ENCODE assay signal across 15 mouse cellular contexts in genomic region chr15:61183751-61184596, GRCm38 (mm10).
DNase-seq lines count a peak whose midpoint lies in the region; ATAC-seq and TF ChIP-seq lines count a peak whose summit lies in the region.
"Had no signal": no experiment of that assay in that cellular context is flagged by ENCODE, and none has a peak within 500 bp of the region (broad histone marks: within the 10 kb centered on the region; RNA-seq: fewer than 3 reads in every experiment).

No protein-coding gene starts in this region.

- DNase-seq in forebrain, embryonic 11.5 days (ENCODE audit: low spot score): peak; percentile 48
- no peak for DNase-seq in forebrain, postnatal 0 days
- DNase-seq in kidney, postnatal 0 days (ENCODE audit: low spot score): no peak
- no peak for DNase-seq in kidney, postnatal 4 days
- peak; percentile 65 for DNase-seq in embryo, embryonic 11 days
- DNase-seq in neural tube, embryonic 11.5 days (ENCODE audit: low spot score): peak; percentile 31
- no peak for DNase-seq in gastrocnemius, adult 2 months
- no peak for DNase-seq in cerebellum, adult 18-20 months
- DNase-seq: cerebellum, adult 2 months; gastrocnemius, postnatal 36 days; heart, postnatal 14 days; lung, postnatal 4 days; spleen, adult 18-20 months; thymus, adult 18-20 months had no signal

- H3K4me3 ChIP-seq in forebrain, embryonic 11.5 days (ENCODE audit: low read depth, low read length): no peak overlapping the region
- H3K4me3 ChIP-seq in forebrain, postnatal 0 days (ENCODE audit: low read depth, low read length): no peak overlapping the region
- H3K4me3 ChIP-seq in kidney, postnatal 0 days (replicated peaks; ENCODE audit: low read depth, low read length): no peak overlapping the region
- no peak overlapping the region for H3K4me3 ChIP-seq in neural tube, embryonic 11.5 days (ENCODE audit: low read depth, low read length)
- H3K4me3 ChIP-seq in gastrocnemius, adult 2 months: no peak overlapping the region
- H3K4me3 ChIP-seq: liver, embryonic 12.5 days had no signal

- H3K4me2 ChIP-seq in forebrain, embryonic 11.5 days (ENCODE audit: low read depth, low read length, severe bottlenecking): no peak overlapping the region
- H3K4me2 ChIP-seq in forebrain, postnatal 0 days (ENCODE audit: low read depth): no peak overlapping the region
- no peak overlapping the region for H3K4me2 ChIP-seq in kidney, postnatal 0 days (ENCODE audit: low read length)
- H3K4me2 ChIP-seq in neural tube, embryonic 11.5 days (ENCODE audit: low read depth): no peak overlapping the region
- H3K4me2 ChIP-seq: liver, embryonic 12.5 days had no signal

- H3K27ac ChIP-seq in forebrain, embryonic 11.5 days (ENCODE audit: low read depth, low read length): no peak overlapping the region
- no peak overlapping the region for H3K27ac ChIP-seq in forebrain, postnatal 0 days (ENCODE audit: low read depth, low read length)
- H3K27ac ChIP-seq in kidney, postnatal 0 days: peak overlapping the region; percentile 25; the same call in 1 of the 2 replicates
- H3K27ac ChIP-seq in neural tube, embryonic 11.5 days (ENCODE audit: low read depth, low read length): no peak overlapping the region
- H3K27ac ChIP-seq in gastrocnemius, adult 2 months: no peak overlapping the region
- H3K27ac ChIP-seq: liver, embryonic 12.5 days had no signal

- ATAC-seq in forebrain, embryonic 11.5 days (replicated peaks; ENCODE audit: low FRiP score): peak; percentile 76
- no peak for ATAC-seq in forebrain, postnatal 0 days
- no peak for ATAC-seq in kidney, postnatal 0 days (replicated peaks; ENCODE audit: low FRiP score, low read depth)
- 0 out of 2 replicates have a peak, but pooled peaks have one; percentile 60 for ATAC-seq in neural tube, embryonic 11.5 days (ENCODE audit: insufficient read depth, low FRiP score, low TSS enrichment)
- ATAC-seq: liver, embryonic 12.5 days had no signal

- H3K27me3 ChIP-seq in forebrain, embryonic 11.5 days (ENCODE audit: control insufficient read depth, insufficient read depth, low read length): no peaks in the 10 kb centered on the region
- no peaks in the 10 kb centered on the region for H3K27me3 ChIP-seq in forebrain, postnatal 0 days (ENCODE audit: insufficient read depth, low read length)
- H3K27me3 ChIP-seq in kidney, postnatal 0 days (ENCODE audit: insufficient read depth, low read length): no peaks in the 10 kb centered on the region
- H3K27me3 ChIP-seq in neural tube, embryonic 11.5 days (ENCODE audit: control insufficient read depth, insufficient read depth, low read length): no peaks in the 10 kb centered on the region
- H3K27me3 ChIP-seq: liver, embryonic 12.5 days had no signal

- H3K9me3 ChIP-seq in forebrain, embryonic 11.5 days (ENCODE audit: control insufficient read depth, low read length): no peaks in the 10 kb centered on the region
- H3K9me3 ChIP-seq in forebrain, postnatal 0 days (ENCODE audit: low read length): no peaks in the 10 kb centered on the region
- no peaks in the 10 kb centered on the region for H3K9me3 ChIP-seq in kidney, postnatal 0 days (replicated peaks; ENCODE audit: low read length)
- no peaks in the 10 kb centered on the region for H3K9me3 ChIP-seq in neural tube, embryonic 11.5 days (ENCODE audit: control insufficient read depth, low read length)
- H3K9me3 ChIP-seq: liver, embryonic 12.5 days had no signal

- H3K4me1 ChIP-seq in forebrain, embryonic 11.5 days (replicated peaks; ENCODE audit: control insufficient read depth, insufficient read depth, low read length): peaks cover 6% of the 10 kb centered on the region; the same call in 1 of the 2 replicates
- no peaks in the 10 kb centered on the region for H3K4me1 ChIP-seq in forebrain, postnatal 0 days (ENCODE audit: insufficient read depth)
- 0 out of 2 replicates have a peak, but pooled peaks cover 7% of the 10 kb centered on the region for H3K4me1 ChIP-seq in kidney, postnatal 0 days (replicated peaks; ENCODE audit: insufficient read depth, low read length)
- H3K4me1 ChIP-seq in neural tube, embryonic 11.5 days (ENCODE audit: control insufficient read depth, insufficient read depth, low read length): no peaks in the 10 kb centered on the region
- H3K4me1 ChIP-seq: liver, embryonic 12.5 days had no signal

- no peaks in the 10 kb centered on the region for H3K36me3 ChIP-seq in forebrain, embryonic 11.5 days (ENCODE audit: control insufficient read depth, insufficient read depth, low read length)
- no peaks in the 10 kb centered on the region for H3K36me3 ChIP-seq in forebrain, postnatal 0 days (ENCODE audit: insufficient read depth)
- no peaks in the 10 kb centered on the region for H3K36me3 ChIP-seq in kidney, postnatal 0 days (ENCODE audit: insufficient read depth, low read length)
- no peaks in the 10 kb centered on the region for H3K36me3 ChIP-seq in neural tube, embryonic 11.5 days (ENCODE audit: control insufficient read depth, insufficient read depth, low read length)
- H3K36me3 ChIP-seq: liver, embryonic 12.5 days had no signal

- WGBS in forebrain, embryonic 11.5 days: 9% methylated on average over 11 of the region's 11 CpGs
- WGBS in forebrain, postnatal 0 days: 11% methylated on average over 11 of the region's 11 CpGs
- 26% methylated on average over 11 of the region's 11 CpGs for WGBS in kidney, postnatal 0 days
- 16% methylated on average over 11 of the region's 11 CpGs for WGBS in neural tube, embryonic 11.5 days

- H3K9ac ChIP-seq in forebrain, embryonic 11.5 days (ENCODE audit: low read length): no peak overlapping the region
- no peak overlapping the region for H3K9ac ChIP-seq in forebrain, postnatal 0 days
- no peak overlapping the region for H3K9ac ChIP-seq in kidney, postnatal 0 days (ENCODE audit: low read depth, low read length)
- no peak overlapping the region for H3K9ac ChIP-seq in neural tube, embryonic 11.5 days (ENCODE audit: low read length)
- H3K9ac ChIP-seq: liver, embryonic 12.5 days had no signal

- no peak for TF ChIP-seq CTCF in forebrain, postnatal 0 days (IDR thresholded peaks at IDR 0.05; ENCODE audit: low read depth)
- TF ChIP-seq CTCF in kidney, postnatal 0 days (IDR thresholded peaks at IDR 0.05; ENCODE audit: low read depth): no peak
- no peak for TF ChIP-seq CTCF in gastrocnemius, adult 2 months (IDR thresholded peaks at IDR 0.05)

- intact Hi-C loops in gastrocnemius, adult 2 months (cut with DNase I): no loop called here

Comparison
In these comparisons a context has a peak if more than half of its experiments do, and no peak if none do; other contexts are left out.
1. ATAC-seq: peak in forebrain, embryonic 11.5 days (single experiment) and neural tube, embryonic 11.5 days (single experiment); none in forebrain, postnatal 0 days (single experiment) and kidney, postnatal 0 days (single experiment).
2. DNase-seq: peak in forebrain, embryonic 11.5 days (single experiment), embryo, embryonic 11 days (single experiment) and neural tube, embryonic 11.5 days (single experiment); none in forebrain, postnatal 0 days (single experiment), kidney, postnatal 0 days (single experiment), kidney, postnatal 4 days (0 of 2), gastrocnemius, adult 2 months (single experiment) and cerebellum, adult 18-20 months (0 of 2).